Mouse (Mus musculus): ENCODE results near the gene Fbln1.

DNA sequence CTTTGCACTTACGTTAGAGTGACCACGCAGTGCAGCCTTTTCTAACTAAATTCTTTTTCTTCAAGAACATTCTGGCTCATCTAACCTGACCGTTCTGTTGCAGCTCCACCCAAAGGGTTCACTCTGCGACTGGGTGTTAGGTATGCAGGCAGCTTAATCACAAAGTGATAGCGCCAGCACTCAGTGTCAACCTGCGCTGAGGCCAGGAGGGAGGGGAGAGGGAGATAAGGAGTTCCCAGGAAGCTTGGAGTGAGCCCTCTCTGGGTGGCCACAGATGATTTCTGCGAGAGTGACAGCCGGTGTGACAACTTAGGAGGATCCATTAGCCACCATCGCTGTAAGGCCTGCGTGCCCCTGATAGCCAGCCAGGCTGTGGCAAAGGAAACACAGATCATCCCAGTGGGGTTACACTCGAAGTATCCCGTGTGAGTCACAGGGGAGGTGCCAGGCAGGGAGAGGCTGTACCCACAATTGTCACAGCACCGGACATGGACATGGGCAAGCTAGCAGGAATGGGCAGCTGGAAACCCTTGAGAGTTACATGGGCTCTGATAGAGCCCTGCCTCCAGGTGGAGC, 24.3 kb downstream of the Fbln1 start:
- no peak for TF ChIP-seq CTCF (IDR thresholded peaks at IDR 0.05; ENCODE audit: control insufficient read depth, insufficient read depth, insufficient replicate concordance, low read depth, low read length)
- no peak for TF ChIP-seq POLR2A (IDR thresholded peaks at IDR 0.05; ENCODE audit: control insufficient read depth, low read depth, low read length)

Data from testis, adult 2 months (tissue).